Mouse (Mus musculus): ENCODE data around the gene Rtl6. TPM values are rescaled to one million over a fixed set of nuclear protein-coding genes. Genes with fewer than 3 reads are reported as not detected.

Rtl6 gene
- total and polyA plus RNA-seq, 3 experiments, result not detected

GRCm38 (mm10) chr15:84551065-84551464 is 6.6 kb downstream of the Rtl6 start:
- no peak for DNase-seq (ENCODE audit: low read depth, low spot score)
- no peaks in the 10 kb centered on the region for H3K9me3 ChIP-seq (replicated peaks; ENCODE audit: insufficient read depth, low read length)
- no peaks in the 10 kb centered on the region for H3K79me2 ChIP-seq (ENCODE audit: control insufficient read depth, insufficient read depth, low read length, poor library complexity)
- H3K27me3 ChIP-seq (ENCODE audit: control insufficient read depth in 1 of 2, insufficient read depth in 2 of 2, low read length in 2 of 2), result no peaks in the 10 kb centered on the region
- no peak overlapping the region for H3K9ac ChIP-seq (ENCODE audit: control insufficient read depth, low read depth, low read length, poor library complexity, severe bottlenecking)
- no peak overlapping the region for H3K27ac ChIP-seq (ENCODE audit: control insufficient read depth, low read depth, low read length)
- no peak for TF ChIP-seq ZMIZ1 (IDR thresholded peaks at IDR 0.05; ENCODE audit: low read depth, low read length)
- TF ChIP-seq EP300 (IDR thresholded peaks at IDR 0.05; ENCODE audit: low read depth in 1 of 2, low read length in 2 of 2), result no peak
- H3K4me1 ChIP-seq (ENCODE audit: control insufficient read depth in 1 of 2, insufficient read depth in 2 of 2, low read length in 2 of 2), result no peaks in the 10 kb centered on the region
- no peak overlapping the region for H3K4me3 ChIP-seq (ENCODE audit: control insufficient read depth in 1 of 2, insufficient read depth in 1 of 2, low read depth in 2 of 2, low read length in 2 of 2)
- H3K36me3 ChIP-seq (ENCODE audit: control insufficient read depth in 1 of 2, insufficient read depth in 2 of 2, low read length in 2 of 2), result no peaks in the 10 kb centered on the region

- H3K4me1 ChIP-seq (ENCODE audit: control insufficient read depth in 1 of 2, insufficient read depth in 2 of 2, low read length in 2 of 2), result no peaks in the 10 kb centered on the region
- no peaks in the 10 kb centered on the region for H3K27me3 ChIP-seq (ENCODE audit: control insufficient read depth in 1 of 2, insufficient read depth in 2 of 2, low read length in 2 of 2)
- no peaks in the 10 kb centered on the region for H3K36me3 ChIP-seq (ENCODE audit: control insufficient read depth in 1 of 2, insufficient read depth in 2 of 2, low read length in 2 of 2)
- H3K9me3 ChIP-seq (replicated peaks; ENCODE audit: insufficient read depth, low read length), result no peaks in the 10 kb centered on the region
- H3K4me3 ChIP-seq (ENCODE audit: control insufficient read depth in 1 of 2, insufficient read depth in 1 of 2, low read depth in 2 of 2, low read length in 2 of 2), result no peak overlapping the region
- TF ChIP-seq CTCF (IDR thresholded peaks at IDR 0.05 in 2 of 3, conservative IDR thresholded peaks at IDR 0.05 in 1 of 3; ENCODE audit: control insufficient read depth in 1 of 3, insufficient read depth in 1 of 3, low read depth in 2 of 3, low read length in 3 of 3, poor library complexity in 1 of 3, severe bottlenecking in 1 of 3) (no peak), CHD1 (IDR thresholded peaks at IDR 0.05; ENCODE audit: low read depth, low read length) (no peak), POLR2AphosphoS5 (IDR thresholded peaks at IDR 0.05; ENCODE audit: borderline replicate concordance, low read depth, low read length) (no peak)
- DNase-seq (ENCODE audit: low read depth, low spot score), result no peak
- H3K9ac ChIP-seq (ENCODE audit: control insufficient read depth, low read depth, low read length, poor library complexity, severe bottlenecking), result no peak overlapping the region
- H3K79me2 ChIP-seq (ENCODE audit: control insufficient read depth, insufficient read depth, low read length, poor library complexity), result no peaks in the 10 kb centered on the region
- H3K27ac ChIP-seq (ENCODE audit: control insufficient read depth, low read depth, low read length), result no peak overlapping the region
Measured at GRCm38 (mm10) chr15:84549291-84549797, 8.3 kb downstream of the Rtl6 start.

- H3K9me3 ChIP-seq (replicated peaks; ENCODE audit: insufficient read depth, low read length), result no peaks in the 10 kb centered on the region
- H3K79me2 ChIP-seq (ENCODE audit: control insufficient read depth, insufficient read depth, low read length, poor library complexity), result no peaks in the 10 kb centered on the region
- H3K27me3 ChIP-seq (ENCODE audit: control insufficient read depth in 1 of 2, insufficient read depth in 2 of 2, low read length in 2 of 2), result no peaks in the 10 kb centered on the region
- no peak overlapping the region for H3K4me3 ChIP-seq (ENCODE audit: control insufficient read depth in 1 of 2, insufficient read depth in 1 of 2, low read depth in 2 of 2, low read length in 2 of 2)
- H3K9ac ChIP-seq (ENCODE audit: control insufficient read depth, low read depth, low read length, poor library complexity, severe bottlenecking), result no peak overlapping the region
- no peaks in the 10 kb centered on the region for H3K4me1 ChIP-seq (ENCODE audit: control insufficient read depth in 1 of 2, insufficient read depth in 2 of 2, low read length in 2 of 2)
- DNase-seq (ENCODE audit: low read depth, low spot score), result no peak
- no peak overlapping the region for H3K27ac ChIP-seq (ENCODE audit: control insufficient read depth, low read depth, low read length)
- H3K36me3 ChIP-seq (ENCODE audit: control insufficient read depth in 1 of 2, insufficient read depth in 2 of 2, low read length in 2 of 2), result no peaks in the 10 kb centered on the region
- no peak for TF ChIP-seq UBTF (IDR thresholded peaks at IDR 0.05; ENCODE audit: borderline replicate concordance, insufficient read depth, low read depth, low read length)
- TF ChIP-seq SMC3 (IDR thresholded peaks at IDR 0.05; ENCODE audit: low read depth, low read length), result no peak
- TF ChIP-seq ZNF384 (IDR thresholded peaks at IDR 0.05; ENCODE audit: low read depth, low read length), result no peak
- no peak for TF ChIP-seq MEF2A (IDR thresholded peaks at IDR 0.05; ENCODE audit: extremely low read depth, insufficient replicate concordance, low read depth, low read length, poor library complexity, severe bottlenecking)
- no peak for TF ChIP-seq MYC (IDR thresholded peaks at IDR 0.05; ENCODE audit: low read depth, low read length)
- no peak for TF ChIP-seq EP300 (IDR thresholded peaks at IDR 0.05; ENCODE audit: low read depth in 1 of 2, low read length in 2 of 2)
- TF ChIP-seq MAZ (IDR thresholded peaks at IDR 0.05; ENCODE audit: low read depth, low read length), result no peak
- TF ChIP-seq USF2 (IDR thresholded peaks at IDR 0.05; ENCODE audit: borderline replicate concordance in 1 of 2, insufficient read depth in 1 of 2, low read depth in 1 of 2, low read length in 2 of 2), result no peak
- no peak for TF ChIP-seq CHD2 (IDR thresholded peaks at IDR 0.05; ENCODE audit: low read length)
- TF ChIP-seq POLR2AphosphoS2 (IDR thresholded peaks at IDR 0.05; ENCODE audit: low read length), result no peak
- no peak for TF ChIP-seq GATA1 (IDR thresholded peaks at IDR 0.05; ENCODE audit: low read depth, low read length)
- TF ChIP-seq RAD21 (IDR thresholded peaks at IDR 0.05; ENCODE audit: low read depth, low read length), result no peak
Measured at GRCm38 (mm10) chr15:84546028-84546427, 11.6 kb downstream of the Rtl6 start.
